Mouse (Mus musculus): Measurements from ENCODE around the gene Rnf225. TPM values are rescaled to one million over a fixed set of nuclear protein-coding genes. Genes with fewer than 3 reads are reported as not detected.

The Rnf225 gene
- total and polyA plus RNA-seq, 3 experiments, result 0.89 to 2.3 TPM; not detected in 1

- Histone ChIP-seq H3K79me2 (ENCODE audit: control insufficient read depth, insufficient read depth, low read length, poor library complexity) (no peaks in the 10 kb centered on the region; the same call in 1 of the 2 replicates), H3K4me3 (ENCODE audit: control insufficient read depth in 1 of 2, insufficient read depth in 1 of 2, low read depth in 2 of 2, low read length in 2 of 2) (no peak overlapping the region; a peak in 1 of 4 replicates), H3K9me3 (replicated peaks; ENCODE audit: insufficient read depth, low read length) (no peaks in the 10 kb centered on the region), H3K9ac (ENCODE audit: control insufficient read depth, low read depth, low read length, poor library complexity, severe bottlenecking) (peak overlapping the region; percentile 36), H3K27ac (ENCODE audit: control insufficient read depth, low read depth, low read length) (peak overlapping the region; percentile 42; the same call in 1 of the 2 replicates), H3K36me3 (ENCODE audit: control insufficient read depth in 1 of 2, insufficient read depth in 2 of 2, low read length in 2 of 2) (peaks cover 0 to 9% of the 10 kb centered on the region in 2 experiments; a peak in 2 of 4 replicates), H3K4me1 (ENCODE audit: control insufficient read depth in 1 of 2, insufficient read depth in 2 of 2, low read length in 2 of 2) (peaks cover 0 to 10% of the 10 kb centered on the region in 2 experiments; a peak in 3 of 4 replicates), H3K27me3 (ENCODE audit: control insufficient read depth in 1 of 2, insufficient read depth in 2 of 2, low read length in 2 of 2) (no peaks in the 10 kb centered on the region)
- TF ChIP-seq ZMIZ1 (IDR thresholded peaks at IDR 0.05; ENCODE audit: low read depth, low read length) (no peak), KAT2A (conservative IDR thresholded peaks at IDR 0.05; ENCODE audit: low read depth, low read length) (no peak), ZC3H11A (IDR thresholded peaks at IDR 0.05; ENCODE audit: low read depth, low read length) (peak; percentile 37), MYC (IDR thresholded peaks at IDR 0.05; ENCODE audit: low read depth, low read length) (peak; percentile 91), ETS1 (IDR thresholded peaks at IDR 0.05; ENCODE audit: low read depth, low read length) (no peak), POLR2AphosphoS2 (IDR thresholded peaks at IDR 0.05; ENCODE audit: low read length) (no peak), MAFK (IDR thresholded peaks at IDR 0.05; ENCODE audit: borderline replicate concordance, low read depth, low read length) (peak; percentile 64; the same call in 1 of the 2 replicates), TAL1 (IDR thresholded peaks at IDR 0.05; ENCODE audit: low read length) (no peak), SMC3 (IDR thresholded peaks at IDR 0.05; ENCODE audit: low read depth, low read length) (peak; percentile 54), ELF1 (IDR thresholded peaks at IDR 0.05; ENCODE audit: low read depth, low read length) (no peak), TBP (IDR thresholded peaks at IDR 0.05; ENCODE audit: low read depth, low read length) (0 out of 2 replicates have a peak, but pooled peaks have one; percentile 16), GABPA (IDR thresholded peaks at IDR 0.05; ENCODE audit: low read depth, low read length) (no peak), MXI1 (IDR thresholded peaks at IDR 0.05; ENCODE audit: low read depth, low read length) (peak; percentile 58), MAX (IDR thresholded peaks at IDR 0.05; ENCODE audit: low read length) (peak; percentile 74), CTCF (IDR thresholded peaks at IDR 0.05 in 2 of 3, conservative IDR thresholded peaks at IDR 0.05 in 1 of 3; ENCODE audit: control insufficient read depth in 1 of 3, insufficient read depth in 1 of 3, low read depth in 2 of 3, low read length in 3 of 3, poor library complexity in 1 of 3, severe bottlenecking in 1 of 3) (peak in 2 of 3 experiments; percentile 20 to 68; a peak in 4 of 6 replicates), SIN3A (IDR thresholded peaks at IDR 0.05; ENCODE audit: low read length) (0 out of 2 replicates have a peak, but pooled peaks have one; percentile 33), EP300 (IDR thresholded peaks at IDR 0.05; ENCODE audit: low read depth in 1 of 2, low read length in 2 of 2) (peak in 1 of 2 experiments; percentile 33; a peak in 1 of 4 replicates), RAD21 (IDR thresholded peaks at IDR 0.05; ENCODE audit: low read depth, low read length) (peak; percentile 50)
- peak; percentile 77 for DNase-seq (ENCODE audit: low read depth, low spot score)
Measured at GRCm38 (mm10) chr7:12954896-12955295, 27.7 kb downstream of the Rnf225 start.

GRCm38 (mm10) chr7:12957511-12957910, 30.3 kb downstream of the Rnf225 start:
- Histone ChIP-seq H3K36me3 (ENCODE audit: control insufficient read depth in 1 of 2, insufficient read depth in 2 of 2, low read length in 2 of 2) (peaks cover 0 to 11% of the 10 kb centered on the region in 2 experiments; a peak in 2 of 4 replicates), H3K9ac (ENCODE audit: control insufficient read depth, low read depth, low read length, poor library complexity, severe bottlenecking) (peak overlapping the region; percentile 62), H3K27me3 (ENCODE audit: control insufficient read depth in 1 of 2, insufficient read depth in 2 of 2, low read length in 2 of 2) (no peaks in the 10 kb centered on the region), H3K4me3 (ENCODE audit: control insufficient read depth in 1 of 2, insufficient read depth in 1 of 2, low read depth in 2 of 2, low read length in 2 of 2) (peak overlapping the region; percentile 31 to 60), H3K79me2 (ENCODE audit: control insufficient read depth, insufficient read depth, low read length, poor library complexity) (no peaks in the 10 kb centered on the region; the same call in 1 of the 2 replicates), H3K9me3 (replicated peaks; ENCODE audit: insufficient read depth, low read length) (no peaks in the 10 kb centered on the region), H3K4me1 (ENCODE audit: control insufficient read depth in 1 of 2, insufficient read depth in 2 of 2, low read length in 2 of 2) (peaks cover 0 to 5% of the 10 kb centered on the region in 2 experiments), H3K27ac (ENCODE audit: control insufficient read depth, low read depth, low read length) (no peak overlapping the region)
- TF ChIP-seq ZKSCAN1 (IDR thresholded peaks at IDR 0.05; ENCODE audit: low read depth, low read length), result no peak
- TF ChIP-seq E2F4 (IDR thresholded peaks at IDR 0.05; ENCODE audit: borderline replicate concordance, low read depth, low read length), result no peak
- peak; percentile 33; the same call in 1 of the 2 replicates for TF ChIP-seq MXI1 (IDR thresholded peaks at IDR 0.05; ENCODE audit: low read depth, low read length)
- peak; percentile 78 for DNase-seq (ENCODE audit: low read depth, low spot score)
